Mouse (Mus musculus): ENCODE measurements around the gene Scnn1a. TPM values are rescaled to one million over a fixed set of nuclear protein-coding genes. Genes with fewer than 3 reads are reported as not detected.
A peak's percentile ranks its signal among the peaks of the same experiment; 100 is the strongest.

The Scnn1a gene
- polyA plus RNA-seq, 1 experiment from 2014 or later = 0.42 TPM

- H3K36me3 ChIP-seq = no peaks in the 10 kb centered on the region
- WGBS = 11% methylated on average over 6 of the region's 6 CpGs
- no peak for DNase-seq (ENCODE audit: low spot score)
- peaks cover 44% of the 10 kb centered on the region for H3K4me1 ChIP-seq (replicated peaks)
- no peak overlapping the region for H3K27ac ChIP-seq
- 0 out of 2 replicates have a peak overlapping the region, but pooled peaks have one; percentile 12 for H3K4me3 ChIP-seq
- no peaks in the 10 kb centered on the region for H3K9me3 ChIP-seq
- peaks cover 80% of the 10 kb centered on the region for H3K27me3 ChIP-seq (ENCODE audit: insufficient read depth, poor library complexity, severe bottlenecking)
Measured at GRCm38 (mm10) chr6:125378621-125379020, 58.2 kb downstream of the Scnn1a start.

DNA sequence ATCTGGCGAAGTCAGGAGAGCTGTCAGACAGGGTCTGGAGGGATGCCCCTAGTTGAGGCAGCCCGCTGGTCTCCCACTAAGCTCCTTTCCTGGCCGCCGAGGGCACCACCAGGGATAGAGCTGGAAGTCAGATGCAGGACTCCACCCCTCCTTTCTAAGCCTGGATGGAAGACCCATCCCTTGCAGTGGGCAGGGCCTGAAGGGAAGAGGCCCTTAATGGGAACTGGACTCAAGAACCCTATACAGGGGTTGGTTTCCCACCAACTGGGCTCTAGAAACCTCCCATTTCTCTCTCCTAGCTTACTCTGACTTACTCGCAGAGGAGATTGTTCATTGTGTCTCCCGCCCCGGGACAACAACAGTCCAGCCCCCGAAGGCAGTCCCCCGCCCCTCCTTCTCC lies 59.3 kb downstream of the Scnn1a start:
- 3% methylated on average over 9 of the region's 9 CpGs for WGBS
- H3K4me3 ChIP-seq = peak overlapping the region; percentile 48; the same call in 1 of the 2 replicates
- H3K27me3 ChIP-seq (ENCODE audit: insufficient read depth, poor library complexity, severe bottlenecking) = peaks cover 77% of the 10 kb centered on the region

DNA sequence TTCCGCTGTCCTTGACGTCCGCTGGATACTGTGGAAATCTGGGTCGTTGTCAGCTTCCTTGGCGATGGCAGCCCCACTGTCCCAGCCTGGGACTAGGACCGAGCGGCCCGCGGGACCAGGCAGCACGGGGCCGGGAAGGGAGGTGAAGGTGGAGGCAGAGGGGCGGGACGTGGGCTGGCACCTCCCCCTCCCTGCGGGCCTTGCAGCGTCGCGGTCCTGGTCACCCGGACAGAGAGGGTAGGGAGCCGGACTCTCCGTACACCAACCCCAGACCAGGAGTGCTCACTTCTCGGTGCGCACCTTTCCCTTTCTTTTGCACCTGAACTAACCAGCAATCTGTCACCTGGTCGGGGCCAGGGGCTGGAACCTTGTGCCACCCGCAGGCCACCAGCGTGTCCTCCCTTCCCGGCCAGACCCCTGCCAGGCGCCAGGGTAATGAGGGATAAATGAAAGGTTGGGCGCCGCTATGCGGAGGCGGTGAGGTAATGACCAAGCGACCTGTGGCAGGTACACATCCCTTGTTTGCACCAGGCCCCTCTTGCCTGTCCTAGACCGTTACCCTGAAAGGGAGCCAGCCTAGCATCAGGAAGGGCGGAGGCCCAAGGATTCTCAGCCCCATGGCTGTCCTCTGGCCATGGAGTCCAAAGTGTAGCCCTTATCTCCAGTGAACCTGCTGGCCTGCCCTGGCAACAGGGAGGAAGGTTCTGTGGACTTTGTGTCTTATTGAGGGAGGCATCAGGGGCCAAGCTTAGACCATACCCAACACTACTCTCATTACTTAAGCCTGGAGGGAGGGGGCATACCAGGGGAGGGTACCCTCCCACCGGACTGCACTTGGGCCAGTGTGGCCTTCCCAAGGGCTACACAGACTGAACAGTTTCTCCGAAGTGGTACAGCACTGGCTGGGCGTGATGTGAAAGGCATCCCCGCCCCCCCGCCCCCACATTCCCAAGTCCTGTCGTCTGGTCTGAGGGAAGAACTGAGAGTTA lies 60.2 kb downstream of the Scnn1a start, which contains the start of gene Plekhg6:
Plekhg6 (minus strand) TSS at position 422 of the 989 bp plus-strand sequence.
- WGBS = 10% methylated on average over 40 of the region's 40 CpGs
- peaks cover 68% of the 10 kb centered on the region for H3K27me3 ChIP-seq (ENCODE audit: insufficient read depth, poor library complexity, severe bottlenecking)
- H3K4me3 ChIP-seq = peak within 1 kb of the TSS; percentile 48
- H3K36me3 ChIP-seq = no peaks in the 10 kb centered on the region
- peaks cover 47% of the 10 kb centered on the region for H3K4me1 ChIP-seq (replicated peaks)
- DNase-seq (ENCODE audit: low spot score) = no peak
- no peak within 1 kb of the TSS for H3K27ac ChIP-seq
- no peaks in the 10 kb centered on the region for H3K9me3 ChIP-seq

More for the DNA sequence above, 59.3 kb downstream of the Scnn1a start:
- H3K36me3 ChIP-seq = no peaks in the 10 kb centered on the region
- no peaks in the 10 kb centered on the region for H3K9me3 ChIP-seq
- H3K27ac ChIP-seq = no peak overlapping the region
- peaks cover 45% of the 10 kb centered on the region for H3K4me1 ChIP-seq (replicated peaks)
- no peak for DNase-seq (ENCODE audit: low spot score)

DNA sequence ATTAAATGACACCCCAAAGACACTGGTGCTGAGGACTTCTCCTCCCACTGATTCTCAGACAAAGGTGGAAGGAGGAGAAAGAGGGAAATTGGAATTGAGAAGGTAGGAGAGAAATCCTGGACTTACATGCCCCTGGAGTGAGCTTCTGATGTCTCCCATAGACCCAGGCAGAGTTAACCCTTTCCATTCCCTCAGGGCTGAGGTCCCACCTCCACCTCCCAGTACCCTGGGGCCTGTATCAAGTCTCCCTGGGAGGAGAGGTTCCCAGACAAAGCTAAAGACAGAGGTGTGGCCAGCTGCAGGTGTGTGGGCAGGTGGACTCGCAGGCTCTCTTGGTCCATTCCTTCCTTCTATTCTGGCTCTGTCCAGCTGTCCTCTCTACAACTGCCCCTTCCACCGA lies 61.6 kb downstream of the Scnn1a start:
- no peak for DNase-seq (ENCODE audit: low spot score)
- no peaks in the 10 kb centered on the region for H3K9me3 ChIP-seq
- no peak overlapping the region for H3K4me3 ChIP-seq
- H3K27me3 ChIP-seq (ENCODE audit: insufficient read depth, poor library complexity, severe bottlenecking) = peaks cover 62% of the 10 kb centered on the region
- WGBS = 69% methylated on average over 2 of the region's 2 CpGs
- peaks cover 45% of the 10 kb centered on the region for H3K4me1 ChIP-seq (replicated peaks)
- no peaks in the 10 kb centered on the region for H3K36me3 ChIP-seq
- no peak overlapping the region for H3K27ac ChIP-seq

DNA sequence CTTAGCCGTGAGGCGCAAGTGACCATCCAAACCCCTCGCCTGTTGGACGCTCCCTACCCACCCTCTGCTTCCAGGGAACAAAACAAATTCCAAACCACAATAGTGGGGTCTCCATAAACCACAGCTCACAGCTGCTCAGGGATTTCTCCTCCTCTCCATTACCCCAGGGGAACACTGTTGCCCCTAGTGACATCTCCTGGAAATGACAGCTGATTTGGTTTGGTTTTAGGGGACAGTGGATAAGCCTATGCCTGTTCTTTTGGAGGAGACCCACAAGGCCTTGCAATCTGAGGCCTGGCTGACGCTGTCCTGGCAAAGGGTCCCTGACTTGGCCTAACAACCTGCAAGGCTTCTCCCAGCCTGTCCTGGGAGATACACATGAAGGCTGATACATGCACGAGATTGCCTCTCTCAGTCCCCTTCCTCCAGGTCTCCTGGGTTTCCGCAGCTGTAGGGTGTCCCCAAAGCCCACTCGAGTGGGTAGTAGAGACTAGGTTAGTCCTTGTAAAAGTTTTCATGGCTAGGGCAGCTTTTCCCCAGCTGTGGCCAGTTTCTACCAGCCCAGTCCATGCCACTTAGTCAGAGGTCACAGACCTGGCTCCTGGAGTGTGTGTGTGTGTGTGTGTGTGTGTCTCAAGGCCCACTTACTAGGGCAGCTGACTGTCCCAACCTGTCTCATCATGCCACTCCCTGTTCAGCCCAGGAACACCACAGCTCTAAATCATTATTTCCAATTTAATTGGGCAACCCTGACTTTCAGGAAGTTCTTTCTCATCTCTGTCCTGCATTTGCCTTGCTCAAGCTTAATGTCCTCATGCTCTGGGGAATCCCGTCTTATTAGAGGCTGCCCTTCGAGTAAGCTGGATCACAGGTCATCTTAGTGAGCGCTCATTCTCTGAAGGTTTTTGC lies 64.9 kb downstream of the Scnn1a start:
- peaks cover 15% of the 10 kb centered on the region for H3K4me1 ChIP-seq (replicated peaks)
- H3K27me3 ChIP-seq (ENCODE audit: insufficient read depth, poor library complexity, severe bottlenecking) = peaks cover 29% of the 10 kb centered on the region
- H3K4me3 ChIP-seq = no peak overlapping the region
- H3K27ac ChIP-seq = no peak overlapping the region
- DNase-seq (ENCODE audit: low spot score) = peak; percentile 10
- H3K36me3 ChIP-seq = no peaks in the 10 kb centered on the region
- WGBS = 64% methylated on average over 11 of the region's 11 CpGs
- H3K9me3 ChIP-seq = no peaks in the 10 kb centered on the region

DNA sequence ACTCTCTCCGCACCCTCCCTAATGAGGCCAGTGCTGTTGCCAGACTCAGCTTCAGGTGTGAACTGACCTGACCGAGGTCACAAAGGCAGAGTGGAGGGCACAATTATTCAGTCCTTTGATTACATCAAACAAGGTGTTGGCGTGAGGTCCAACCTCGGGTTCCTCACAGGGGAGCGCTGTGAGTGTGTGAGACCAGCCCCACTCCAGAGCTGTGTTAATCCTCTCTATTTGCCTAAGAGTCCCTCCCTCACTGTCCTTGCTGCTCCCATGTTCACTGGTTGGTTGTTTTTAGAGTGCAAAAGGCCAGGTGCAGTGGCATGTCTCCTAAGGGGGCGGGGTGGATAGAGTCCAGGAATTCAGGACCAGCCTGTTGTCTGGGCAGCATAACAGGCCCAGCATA lies 65.6 kb downstream of the Scnn1a start:
- H3K36me3 ChIP-seq = no peaks in the 10 kb centered on the region
- H3K27ac ChIP-seq = no peak overlapping the region
- peaks cover 21% of the 10 kb centered on the region for H3K27me3 ChIP-seq (ENCODE audit: insufficient read depth, poor library complexity, severe bottlenecking)
- WGBS = 72% methylated on average over 6 of the region's 6 CpGs
- no peak overlapping the region for H3K4me3 ChIP-seq
- peaks cover 8% of the 10 kb centered on the region for H3K4me1 ChIP-seq (replicated peaks)
- no peaks in the 10 kb centered on the region for H3K9me3 ChIP-seq
- no peak for DNase-seq (ENCODE audit: low spot score)

DNA sequence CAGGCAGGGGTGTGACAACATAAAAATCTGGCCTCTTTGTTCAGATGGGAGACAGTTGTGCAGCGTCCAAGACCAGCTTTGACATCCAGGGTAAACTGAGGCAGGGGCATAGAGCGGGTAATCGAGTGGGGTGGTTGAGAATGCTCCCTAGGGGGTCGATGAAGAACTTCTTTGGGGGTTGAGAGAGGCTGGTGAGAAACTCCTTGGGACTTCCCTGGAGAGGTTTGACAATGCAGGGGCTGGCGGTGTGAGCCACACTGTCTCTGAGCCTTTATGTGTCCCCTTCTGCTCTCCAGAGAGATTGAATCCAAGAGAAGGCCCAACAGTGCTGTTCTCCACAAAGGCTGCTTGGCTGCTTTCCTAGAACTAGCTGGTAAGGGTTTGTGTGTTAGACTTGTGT lies 69.4 kb downstream of the Scnn1a start:
- Histone ChIP-seq H3K27ac (no peak overlapping the region), H3K4me3 (no peak overlapping the region), H3K9me3 (no peaks in the 10 kb centered on the region), H3K36me3 (no peaks in the 10 kb centered on the region), H3K4me1 (replicated peaks) (peaks cover 5% of the 10 kb centered on the region; the same call in 1 of the 2 replicates), H3K27me3 (ENCODE audit: insufficient read depth, poor library complexity, severe bottlenecking) (no peaks in the 10 kb centered on the region)
- no peak for DNase-seq (ENCODE audit: low spot score)
- 85% methylated on average over 5 of the region's 5 CpGs for WGBS

Other genes starting within 250 kb of the Scnn1a start
- 95.7 and 97.6 TPM in 2 replicates for gene Chd4, start 224.7 kb upstream of the Scnn1a start, polyA plus RNA-seq (2016; fragmentation: Nextera tagmentation; extraction: Ambion mirVana)
- gene Nop2, start 188.8 kb upstream of the Scnn1a start, polyA plus RNA-seq (2016; fragmentation: Nextera tagmentation; extraction: Ambion mirVana) = 67.6 and 83.8 TPM in 2 replicates
- 12.5 and 18.3 TPM in 2 replicates for gene Iffo1, start 175.4 kb upstream of the Scnn1a start, polyA plus RNA-seq (2016; fragmentation: Nextera tagmentation; extraction: Ambion mirVana)
- 2,613 and 2,865 TPM in 2 replicates for gene Gapdh, start 154.2 kb upstream of the Scnn1a start, polyA plus RNA-seq (2016; fragmentation: Nextera tagmentation; extraction: Ambion mirVana)
- 199 and 233 TPM in 2 replicates for gene Ncapd2, start 129.0 kb upstream of the Scnn1a start, polyA plus RNA-seq (2016; fragmentation: Nextera tagmentation; extraction: Ambion mirVana)
- 206 and 213 TPM in 2 replicates for gene Mrpl51, start 128.9 kb upstream of the Scnn1a start, polyA plus RNA-seq (2016; fragmentation: Nextera tagmentation; extraction: Ambion mirVana)
- gene Vamp1, start 105.1 kb upstream of the Scnn1a start, polyA plus RNA-seq (2016; fragmentation: Nextera tagmentation; extraction: Ambion mirVana) = 3.3 and 3.9 TPM in 2 replicates
- gene Tapbpl, start 88.8 kb upstream of the Scnn1a start, polyA plus RNA-seq (2016; fragmentation: Nextera tagmentation; extraction: Ambion mirVana) = 1.9 TPM in 2 replicates
- gene Cd27, start 83.6 kb upstream of the Scnn1a start, polyA plus RNA-seq (2016; fragmentation: Nextera tagmentation; extraction: Ambion mirVana) = 1.2 TPM in 2 replicates
- gene Tuba3a, start 34.6 kb upstream of the Scnn1a start, polyA plus RNA-seq (2016; fragmentation: Nextera tagmentation; extraction: Ambion mirVana) = 0.17 TPM in 1 of 2 replicates, not detected in the other
- 21.0 and 22.7 TPM in 2 replicates for gene Ltbr, start 6.8 kb upstream of the Scnn1a start, polyA plus RNA-seq (2016; fragmentation: Nextera tagmentation; extraction: Ambion mirVana)
- gene Tnfrsf1a, start 28.7 kb downstream of the Scnn1a start, polyA plus RNA-seq (2016; fragmentation: Nextera tagmentation; extraction: Ambion mirVana) = 26.8 and 27.1 TPM in 2 replicates
- gene Plekhg6, start 60.1 kb downstream of the Scnn1a start, polyA plus RNA-seq (2016; fragmentation: Nextera tagmentation; extraction: Ambion mirVana) = 0.13 and 0.20 TPM in 2 replicates
- 35.9 and 39.9 TPM in 2 replicates for gene Cd9, start 174.1 kb downstream of the Scnn1a start, polyA plus RNA-seq (2016; fragmentation: Nextera tagmentation; extraction: Ambion mirVana)
- 3.9 and 7.1 TPM in 2 replicates for gene Vwf, start 226.1 kb downstream of the Scnn1a start, polyA plus RNA-seq (2016; fragmentation: Nextera tagmentation; extraction: Ambion mirVana)

Measured in hindbrain, embryonic 10.5 days (tissue).